Mouse (Mus musculus) lung, postnatal 14 days (tissue): Measurements from ENCODE around the gene Ly6f.

Source experiments
- DNase-seq: peaks from one replicate; pipeline ENCODE4 v3.0.0; 2021

Gene Ly6f

GRCm38 (mm10) chr15:75320104-75320503, 51.9 kb downstream of the Ly6f start:
- DNase-seq: no peak
